12 mouse cellular contexts compared by ENCODE assay signal in genomic region chr11:48852190-48852589, GRCm38 (mm10). TPM values are rescaled to one million over a fixed set of nuclear protein-coding genes. Genes with fewer than 3 reads are reported as not detected.
DNase-seq lines count a peak whose midpoint lies in the region; ATAC-seq and TF ChIP-seq lines count a peak whose summit lies in the region.
"Had no signal": no experiment of that assay in that cellular context is flagged by ENCODE, and none has a peak within 500 bp of the region (broad histone marks: within the 10 kb centered on the region; RNA-seq: fewer than 3 reads in every experiment).

No protein-coding gene starts in this region.

- 70% methylated on average over 4 of the region's 4 CpGs for WGBS in heart, embryonic 12.5 days
- 71% methylated on average over 4 of the region's 4 CpGs for WGBS in heart, adult 2 months
- WGBS in forebrain, embryonic 11.5 days = 72% methylated on average over 4 of the region's 4 CpGs
- WGBS in limb, embryonic 15.5 days = 78% methylated on average over 4 of the region's 4 CpGs

- H3K4me2 ChIP-seq in heart, embryonic 12.5 days = peak overlapping the region; percentile 89
- H3K4me2 ChIP-seq in CH12.LX (ENCODE audit: insufficient read depth, low read depth, poor library complexity, severe bottlenecking) = peak overlapping the region; percentile 59; the same call in 1 of the 2 replicates
- H3K4me2 ChIP-seq in forebrain, embryonic 11.5 days (ENCODE audit: low read depth, low read length, severe bottlenecking) = peak overlapping the region; percentile 86; the same call in 1 of the 2 replicates
- no peak overlapping the region for H3K4me2 ChIP-seq in limb, embryonic 15.5 days

- no peaks in the 10 kb centered on the region for H3K36me3 ChIP-seq in heart, embryonic 12.5 days
- H3K36me3 ChIP-seq in heart, adult 2 months (ENCODE audit: control insufficient read depth, insufficient read depth, low read length) = no peaks in the 10 kb centered on the region
- H3K36me3 ChIP-seq in CH12.LX (replicated peaks in 1 of 2; ENCODE audit: control insufficient read depth in 1 of 2, insufficient read depth in 1 of 2, low read length in 1 of 2) = peaks cover 27 to 34% of the 10 kb centered on the region in 2 experiments
- no peaks in the 10 kb centered on the region for H3K36me3 ChIP-seq in forebrain, embryonic 11.5 days (ENCODE audit: control insufficient read depth, insufficient read depth, low read length)
- no peaks in the 10 kb centered on the region for H3K36me3 ChIP-seq in limb, embryonic 15.5 days

- TF ChIP-seq CTCF in heart, adult 2 months (IDR thresholded peaks at IDR 0.05) = no peak
- TF ChIP-seq CTCF in CH12.LX (conservative IDR thresholded peaks at IDR 0.05 in 1 of 2, IDR thresholded peaks at IDR 0.05 in 1 of 2; ENCODE audit: low read depth in 2 of 2, low read length in 2 of 2) = no peak

- intact Hi-C loops in heart, adult 2 months (cut with DNase I) = no loop called here

- H3K27ac ChIP-seq in heart, embryonic 12.5 days (ENCODE audit: poor library complexity, severe bottlenecking) = no peak overlapping the region
- H3K27ac ChIP-seq in heart, adult 2 months = no peak overlapping the region
- H3K27ac ChIP-seq in CH12.LX (ENCODE audit: insufficient read depth, low read depth) = no peak overlapping the region
- H3K27ac ChIP-seq in forebrain, embryonic 11.5 days (ENCODE audit: low read depth, low read length) = no peak overlapping the region
- H3K27ac ChIP-seq in limb, embryonic 15.5 days = no peak overlapping the region

- no peaks in the 10 kb centered on the region for H3K9me3 ChIP-seq in heart, embryonic 12.5 days (replicated peaks)
- H3K9me3 ChIP-seq in CH12.LX (replicated peaks; ENCODE audit: low read length) = peaks cover 12% of the 10 kb centered on the region
- H3K9me3 ChIP-seq in forebrain, embryonic 11.5 days (ENCODE audit: control insufficient read depth, low read length) = peaks cover 2% of the 10 kb centered on the region; the same call in 1 of the 2 replicates
- H3K9me3 ChIP-seq in limb, embryonic 15.5 days = no peaks in the 10 kb centered on the region

- in situ Hi-C loops in CH12.LX (cut with MboI; ENCODE audit: low pct_ligation_motif_present, low pct_unique_long_range_greater_than_20kb, low sequenced_read_pairs) = loop anchor here (5.0 to 25.0 kb wide), 3 partner anchors 35 to 560 kb away; partner anchors contain the start of genes Olfr1389 and Trim41

- H3K4me1 ChIP-seq in heart, embryonic 12.5 days (replicated peaks) = peaks cover 21% of the 10 kb centered on the region
- H3K4me1 ChIP-seq in heart, adult 2 months (ENCODE audit: control insufficient read depth, insufficient read depth, low read length) = peaks cover 3% of the 10 kb centered on the region
- H3K4me1 ChIP-seq in CH12.LX (ENCODE audit: control insufficient read depth in 1 of 2, insufficient read depth in 2 of 2) = peaks cover 0 to 22% of the 10 kb centered on the region in 2 experiments; a peak in 2 of 4 replicates
- H3K4me1 ChIP-seq in forebrain, embryonic 11.5 days (replicated peaks; ENCODE audit: control insufficient read depth, insufficient read depth, low read length) = 0 out of 2 replicates have a peak, but pooled peaks cover 3% of the 10 kb centered on the region
- H3K4me1 ChIP-seq in limb, embryonic 15.5 days = peaks cover 24% of the 10 kb centered on the region

- dilution Hi-C loops in CH12.LX (cut with MboI; ENCODE audit: extremely low pct_ligation_motif_present, extremely low pct_unique_long_range_greater_than_20kb, low sequenced_read_pairs) = no loop called here

- no peak for DNase-seq in heart, adult 2 months
- no peak for DNase-seq in CH12.LX (ENCODE audit: extremely low read depth)
- DNase-seq in forebrain, embryonic 11.5 days (ENCODE audit: low spot score) = no peak
- no peak for DNase-seq in right cerebral cortex, postnatal 14 days
- DNase-seq in urinary bladder, postnatal 4 days (ENCODE audit: low spot score in 2 of 2) = no peak
- no peak for DNase-seq in thymus, adult 18-20 months
- DNase-seq: cerebellum, adult 11 months; thymus, postnatal 25 days had no signal

- TF ChIP-seq RAD21 in CH12.LX (IDR thresholded peaks at IDR 0.05; ENCODE audit: low read depth, low read length) = no peak

- peak overlapping the region; percentile 63 for H3K4me3 ChIP-seq in heart, embryonic 12.5 days
- no peak overlapping the region for H3K4me3 ChIP-seq in heart, adult 2 months
- H3K4me3 ChIP-seq in CH12.LX (replicated peaks in 1 of 3; ENCODE audit: low read depth in 2 of 3, low read length in 2 of 3, poor library complexity in 1 of 3) = no peak overlapping the region
- no peak overlapping the region for H3K4me3 ChIP-seq in forebrain, embryonic 11.5 days (ENCODE audit: low read depth, low read length)
- H3K4me3 ChIP-seq in limb, embryonic 15.5 days = peak overlapping the region; percentile 60; the same call in 1 of the 2 replicates

- no peak for TF ChIP-seq POLR2A in heart, adult 2 months (IDR thresholded peaks at IDR 0.05; ENCODE audit: insufficient read depth, low read depth, low read length)
- TF ChIP-seq POLR2A in CH12.LX (IDR thresholded peaks at IDR 0.05; ENCODE audit: low read depth, low read length) = no peak

- H3K27me3 ChIP-seq in heart, embryonic 12.5 days (replicated peaks) = peaks cover 11% of the 10 kb centered on the region
- H3K27me3 ChIP-seq in heart, adult 2 months (ENCODE audit: control insufficient read depth, insufficient read depth, low read length) = no peaks in the 10 kb centered on the region
- H3K27me3 ChIP-seq in CH12.LX (replicated peaks) = peaks cover 2% of the 10 kb centered on the region
- 0 out of 2 replicates have a peak, but pooled peaks cover 2% of the 10 kb centered on the region for H3K27me3 ChIP-seq in forebrain, embryonic 11.5 days (ENCODE audit: control insufficient read depth, insufficient read depth, low read length)
- no peaks in the 10 kb centered on the region for H3K27me3 ChIP-seq in limb, embryonic 15.5 days

- no peaks in the 10 kb centered on the region for H3K79me2 ChIP-seq in heart, adult 2 months (replicated peaks; ENCODE audit: control insufficient read depth, insufficient read depth, low read length)
- no peaks in the 10 kb centered on the region for H3K79me2 ChIP-seq in CH12.LX (replicated peaks; ENCODE audit: control insufficient read depth, extremely low read depth, insufficient read depth, poor library complexity, severe bottlenecking)

- no peak for TF ChIP-seq EP300 in heart, adult 2 months (IDR thresholded peaks at IDR 0.05; ENCODE audit: insufficient read depth, low read depth, low read length)
- no peak for TF ChIP-seq EP300 in CH12.LX (IDR thresholded peaks at IDR 0.05; ENCODE audit: low read length)

- ATAC-seq in heart, embryonic 12.5 days (ENCODE audit: insufficient number of reproducible peaks, low FRiP score) = no peak
- no peak for ATAC-seq in forebrain, embryonic 11.5 days (replicated peaks; ENCODE audit: low FRiP score)
- no peak for ATAC-seq in limb, embryonic 15.5 days (ENCODE audit: insufficient number of reproducible peaks, low FRiP score, low TSS enrichment, low read depth)
- ATAC-seq: activated CD4-positive, CD25-positive, alpha-beta regulatory T cell, adult 4 months; intestine, embryonic 16.5 days had no signal

- no peak overlapping the region for H3K9ac ChIP-seq in heart, embryonic 12.5 days
- H3K9ac ChIP-seq in heart, adult 2 months (ENCODE audit: low read depth, low read length) = no peak overlapping the region
- no peak overlapping the region for H3K9ac ChIP-seq in CH12.LX (ENCODE audit: insufficient read depth, low read depth)
- no peak overlapping the region for H3K9ac ChIP-seq in forebrain, embryonic 11.5 days (ENCODE audit: low read length)
- H3K9ac ChIP-seq in limb, embryonic 15.5 days = no peak overlapping the region

RNA-seq across cellular contexts. Expression of gene Irgm1, which starts 19.3 kb away (rescaled TPM):
- 7.6 and 7.7 TPM in 2 replicates for polyA plus RNA-seq in heart, embryonic 12.5 days (2016; fragmentation: Nextera tagmentation; extraction: Ambion mirVana)
- total RNA-seq in heart, adult 2 months (2021) = 10 to 100 TPM in 1 of 2 experiments, 1 to 10 TPM in 1; 9.9 to 13.5 TPM
- 10.0 and 17.2 TPM in 2 replicates for polyA plus RNA-seq in heart, adult 2 months (2012; rRNA removed)
- 25.7 and 35.0 TPM in 2 replicates for total RNA-seq in CH12.LX (2012; rRNA removed)
- 58.1 and 63.8 TPM in 2 replicates for total RNA-seq in CH12.LX (2014; rRNA removed)
- 49.0 and 52.2 TPM in 2 replicates for polyA plus RNA-seq in CH12.LX (2012; ENCODE audit: insufficient read length, low read depth)
- 1.5 TPM in 2 replicates for polyA plus RNA-seq in forebrain, embryonic 11.5 days (2014; fragmentation: Nextera tagmentation; extraction: Ambion mirVana)
- polyA plus RNA-seq in limb, embryonic 15.5 days (2015; fragmentation: Nextera tagmentation; extraction: Ambion mirVana) = 7.1 and 7.3 TPM in 2 replicates

RNA-seq across cellular contexts. Expression of gene Gm12184, which starts 25.7 kb away (rescaled TPM):
- polyA plus RNA-seq in heart, embryonic 12.5 days (2016; fragmentation: Nextera tagmentation; extraction: Ambion mirVana) = 3.3 and 5.3 TPM in 2 replicates
- total RNA-seq in heart, adult 2 months (2021) = 1 to 10 TPM; 3.8 to 3.9 TPM
- polyA plus RNA-seq in heart, adult 2 months (2012; rRNA removed) = 18.8 and 28.2 TPM in 2 replicates
- total RNA-seq in CH12.LX (2012; rRNA removed) = 6.8 and 7.1 TPM in 2 replicates
- total RNA-seq in CH12.LX (2014; rRNA removed) = 51.6 and 61.0 TPM in 2 replicates
- polyA plus RNA-seq in CH12.LX (2012; ENCODE audit: insufficient read length, low read depth) = 5.6 and 17.1 TPM in 2 replicates
- polyA plus RNA-seq in forebrain, embryonic 11.5 days (2014; fragmentation: Nextera tagmentation; extraction: Ambion mirVana) = 12.3 and 12.7 TPM in 2 replicates
- 2.0 and 3.0 TPM in 2 replicates for polyA plus RNA-seq in limb, embryonic 15.5 days (2015; fragmentation: Nextera tagmentation; extraction: Ambion mirVana)

RNA-seq across cellular contexts. Expression of gene Trim7, which starts 26.2 kb away (rescaled TPM):
- polyA plus RNA-seq in heart, embryonic 12.5 days (2016; fragmentation: Nextera tagmentation; extraction: Ambion mirVana) = 0.39 and 0.52 TPM in 2 replicates
- 10 to 100 TPM; 18.2 to 18.4 TPM for total RNA-seq in heart, adult 2 months (2021)
- 27.9 and 32.6 TPM in 2 replicates for polyA plus RNA-seq in heart, adult 2 months (2012; rRNA removed)
- 20.8 and 34.6 TPM in 2 replicates for total RNA-seq in CH12.LX (2012; rRNA removed)
- 9.2 and 9.5 TPM in 2 replicates for total RNA-seq in CH12.LX (2014; rRNA removed)
- 11.6 and 15.1 TPM in 2 replicates for polyA plus RNA-seq in CH12.LX (2012; ENCODE audit: insufficient read length, low read depth)
- polyA plus RNA-seq in forebrain, embryonic 11.5 days (2014; fragmentation: Nextera tagmentation; extraction: Ambion mirVana) = 0.51 and 2.1 TPM in 2 replicates
- 2.0 and 2.8 TPM in 2 replicates for polyA plus RNA-seq in limb, embryonic 15.5 days (2015; fragmentation: Nextera tagmentation; extraction: Ambion mirVana)

RNA-seq across cellular contexts. Expression of gene Trim41, which starts 35.0 kb away (rescaled TPM):
- polyA plus RNA-seq in heart, embryonic 12.5 days (2016; fragmentation: Nextera tagmentation; extraction: Ambion mirVana) = 4.3 and 4.4 TPM in 2 replicates
- total RNA-seq in heart, adult 2 months (2021) = 10 to 100 TPM; 19.8 to 19.9 TPM
- 19.1 and 19.3 TPM in 2 replicates for polyA plus RNA-seq in heart, adult 2 months (2012; rRNA removed)
- total RNA-seq in CH12.LX (2012; rRNA removed) (30.2 and 36.0 TPM in 2 replicates), CH12.LX (2014; rRNA removed) (18.8 and 20.9 TPM in 2 replicates)
- polyA plus RNA-seq in CH12.LX (2012; ENCODE audit: insufficient read length, low read depth) = 51.6 and 63.7 TPM in 2 replicates
- polyA plus RNA-seq in forebrain, embryonic 11.5 days (2014; fragmentation: Nextera tagmentation; extraction: Ambion mirVana) = 4.5 and 5.6 TPM in 2 replicates
- polyA plus RNA-seq in limb, embryonic 15.5 days (2015; fragmentation: Nextera tagmentation; extraction: Ambion mirVana) = 5.6 and 7.8 TPM in 2 replicates

RNA-seq across cellular contexts. Expression of gene Gm5431, which starts 49.8 kb away (rescaled TPM):
- polyA plus RNA-seq in heart, embryonic 12.5 days (2016; fragmentation: Nextera tagmentation; extraction: Ambion mirVana) = 0.09 and 0.22 TPM in 2 replicates
- total RNA-seq in heart, adult 2 months (2021) = 1 to 10 TPM; 1.4 to 1.5 TPM
- 0.20 and 0.67 TPM in 2 replicates for polyA plus RNA-seq in heart, adult 2 months (2012; rRNA removed)
- 0.89 and 0.97 TPM in 2 replicates for total RNA-seq in CH12.LX (2012; rRNA removed)
- 1.7 and 2.0 TPM in 2 replicates for total RNA-seq in CH12.LX (2014; rRNA removed)
- 3.1 and 4.9 TPM in 2 replicates for polyA plus RNA-seq in CH12.LX (2012; ENCODE audit: insufficient read length, low read depth)
- 0.24 TPM in 1 of 2 replicates, not detected in the other for polyA plus RNA-seq in forebrain, embryonic 11.5 days (2014; fragmentation: Nextera tagmentation; extraction: Ambion mirVana)
- polyA plus RNA-seq in limb, embryonic 15.5 days (2015; fragmentation: Nextera tagmentation; extraction: Ambion mirVana) = 0.33 and 0.36 TPM in 2 replicates

Comparison
In these comparisons a context has a peak if more than half of its experiments do, and no peak if none do; other contexts are left out.
1. H3K4me3 ChIP-seq: peak in heart, embryonic 12.5 days (single experiment) and limb, embryonic 15.5 days (single experiment); none in heart, adult 2 months (single experiment), CH12.LX (0 of 3) and forebrain, embryonic 11.5 days (single experiment).